Mouse (Mus musculus) gonadal fat pad, adult 2 months (tissue): ENCODE results near the gene Carhsp1. TPM values are rescaled to one million over a fixed set of nuclear protein-coding genes. Genes with fewer than 3 reads are reported as not detected.

Experiments used
- DNase-seq: peaks from one replicate; pipeline ENCODE4 v3.0.0-alpha.2; 2012; ENCODE audit warnings: low read depth
- polyA plus RNA-seq: library from polyadenylated mRNA; depleted of rRNA; stranded (reverse); fragments of >200 nt; gene quantifications from 2 replicates; pipeline ENCODE4 v1.2.3, GENCODE M21; 2012

The Carhsp1 gene
- polyA plus RNA-seq, 1 experiment, result 101 TPM

GRCm38 (mm10) chr16:8675559-8675958 lies 3.6 kb upstream of the Carhsp1 start:
- DNase-seq, result no peak

GRCm38 (mm10) chr16:8674165-8674564 lies 2.2 kb upstream of the Carhsp1 start:
- no peak for DNase-seq

GRCm38 (mm10) chr16:8673343-8673742 lies 1.4 kb upstream of the Carhsp1 start:
- DNase-seq, result no peak

- no peak for DNase-seq
Observed at GRCm38 (mm10) chr16:8672811-8673210, 856 bp upstream of the Carhsp1 start.

- DNase-seq, result no peak
Observed at GRCm38 (mm10) chr16:8672350-8672687, 364 bp upstream of the Carhsp1 start.

- DNase-seq, result no peak
Observed at GRCm38 (mm10) chr16:8670041-8671035, 1.6 kb downstream of the Carhsp1 start.

- DNase-seq, result no peak
Observed at GRCm38 (mm10) chr16:8669432-8669831, 2.5 kb downstream of the Carhsp1 start.

- no peak for DNase-seq
Observed at GRCm38 (mm10) chr16:8668386-8668785, 3.6 kb downstream of the Carhsp1 start.

GRCm38 (mm10) chr16:8667814-8668213 lies 4.1 kb downstream of the Carhsp1 start:
- no peak for DNase-seq

GRCm38 (mm10) chr16:8667261-8667660 lies 4.7 kb downstream of the Carhsp1 start:
- DNase-seq, result no peak

GRCm38 (mm10) chr16:8666452-8666851 lies 5.5 kb downstream of the Carhsp1 start:
- DNase-seq, result no peak

- no peak for DNase-seq
Observed at GRCm38 (mm10) chr16:8665367-8665766, 6.6 kb downstream of the Carhsp1 start.

GRCm38 (mm10) chr16:8663606-8664539 lies 8.1 kb downstream of the Carhsp1 start:
- DNase-seq, result no peak

GRCm38 (mm10) chr16:8663022-8663421 lies 8.9 kb downstream of the Carhsp1 start:
- DNase-seq, result no peak

- no peak for DNase-seq
Observed at GRCm38 (mm10) chr16:8658764-8659163, 13.2 kb downstream of the Carhsp1 start.

GRCm38 (mm10) chr16:8658349-8658748 lies 13.6 kb downstream of the Carhsp1 start:
- DNase-seq, result no peak

GRCm38 (mm10) chr16:8656256-8656655 lies 15.7 kb downstream of the Carhsp1 start:
- no peak for DNase-seq

- DNase-seq, result no peak
Observed at GRCm38 (mm10) chr16:8655599-8655998, 16.4 kb downstream of the Carhsp1 start.

GRCm38 (mm10) chr16:8655108-8655507 lies 16.8 kb downstream of the Carhsp1 start:
- no peak for DNase-seq

- DNase-seq, result no peak
Observed at GRCm38 (mm10) chr16:8650007-8650406, 21.9 kb downstream of the Carhsp1 start.

- DNase-seq, result no peak
Observed at GRCm38 (mm10) chr16:8645546-8645945, 26.4 kb downstream of the Carhsp1 start.

GRCm38 (mm10) chr16:8643855-8644254 lies 28.1 kb downstream of the Carhsp1 start:
- DNase-seq, result no peak
